Mouse (Mus musculus) cerebellum, adult 8-10 months (tissue): Measurements from ENCODE around the gene Cd38.
A peak's percentile ranks its signal among the peaks of the same experiment; 100 is the strongest.

Experiments used
- DNase-seq: peaks from one replicate; pipeline ENCODE4 v3.0.0; 2022

Gene Cd38

DNA sequence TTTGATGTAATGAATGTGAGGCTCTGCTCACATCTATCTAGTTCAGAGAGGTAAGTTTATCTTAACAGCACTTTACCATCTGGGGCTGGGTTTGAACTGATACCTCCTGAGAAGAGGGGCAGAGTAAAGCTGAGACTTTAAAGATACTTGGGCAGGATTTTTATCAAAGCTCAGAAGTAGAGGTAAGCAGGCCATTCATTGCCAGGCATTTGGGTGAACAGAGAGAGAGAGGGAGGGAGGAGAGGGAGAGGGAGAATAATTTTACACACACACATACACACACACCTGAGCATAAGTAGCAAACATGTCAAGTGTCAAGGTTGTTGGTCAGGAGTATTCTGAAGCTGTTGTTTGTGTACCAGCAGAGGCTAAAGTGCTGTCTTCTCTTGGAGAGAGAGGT is at the start of gene Cd38:
TSS of gene Cd38 (plus strand) at position 301 of the 400 bp plus-strand sequence.
- DNase-seq = no peak

GRCm38 (mm10) chr5:43818695-43819094 is 49.7 kb upstream of the Cd38 start, which contains the start of gene Bst1:
Bst1 (plus strand) TSS chr5:43818885.
- DNase-seq = no peak

DNA sequence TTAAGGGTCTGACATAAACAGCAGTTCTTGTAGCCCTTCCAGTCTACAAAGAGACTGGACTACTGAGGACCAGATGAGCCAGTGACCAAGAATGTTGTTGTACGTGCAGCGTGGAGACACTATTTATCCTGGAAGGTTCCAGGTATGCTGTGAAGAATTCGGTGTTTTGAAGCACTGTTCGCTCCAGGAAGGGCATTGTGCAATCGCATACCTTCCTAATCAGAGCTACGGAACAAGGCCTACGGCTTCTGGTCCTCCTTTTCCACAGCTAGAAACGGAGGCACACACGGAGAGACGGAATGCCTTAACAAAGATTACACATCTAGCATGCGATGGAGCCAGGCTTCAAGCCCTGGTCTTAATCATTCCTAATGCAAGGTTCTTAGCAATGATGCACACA is 47.6 kb upstream of the Cd38 start:
- DNase-seq = no peak

DNA sequence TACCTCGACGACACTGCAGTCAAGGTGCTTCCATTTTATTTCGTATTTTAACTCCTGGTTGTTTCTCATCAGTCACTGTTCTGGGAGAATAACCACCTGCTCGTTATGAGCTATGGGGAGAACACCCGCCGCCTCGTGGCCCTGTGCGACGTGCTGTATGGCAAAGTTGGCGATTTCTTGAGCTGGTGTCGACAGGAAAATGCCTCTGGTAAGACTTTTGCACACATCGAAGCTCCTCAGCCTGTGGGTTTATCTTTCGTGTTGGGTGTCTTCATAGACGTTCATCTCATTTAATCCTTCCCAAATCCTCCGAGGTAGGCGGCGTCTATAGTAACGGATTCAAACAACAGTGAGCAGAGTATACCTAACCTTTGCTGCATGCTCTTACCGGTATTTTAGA is 46.8 kb upstream of the Cd38 start, which contains the start of gene Fbxl5:
TSS of gene Fbxl5 (minus strand) at position 101 of the 400 bp plus-strand sequence.
- DNase-seq = no peak

- DNase-seq = no peak
These were observed 46.2 kb upstream of the Cd38 start for GRCm38 (mm10) chr5:43822199-43822598.

DNA sequence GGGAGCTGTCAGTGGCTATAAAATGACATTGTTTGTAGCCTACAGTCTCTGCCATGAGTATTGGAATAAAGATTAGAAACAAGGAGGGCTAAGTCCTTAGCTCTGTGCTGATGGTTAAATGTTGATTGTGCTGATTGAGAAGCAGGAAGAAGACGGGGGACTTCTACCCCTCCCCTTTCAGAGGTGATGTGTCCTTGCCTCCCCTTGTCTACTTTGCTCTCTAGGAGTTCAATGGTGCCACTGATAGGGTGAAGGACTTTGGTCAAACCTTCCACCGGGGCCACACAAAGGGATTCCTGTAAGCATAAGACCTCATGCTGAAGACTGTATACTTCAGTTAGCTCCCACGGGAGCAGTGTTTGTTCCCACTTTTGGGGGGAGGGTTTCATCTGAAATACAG is 45.5 kb upstream of the Cd38 start:
- DNase-seq = no peak

DNA sequence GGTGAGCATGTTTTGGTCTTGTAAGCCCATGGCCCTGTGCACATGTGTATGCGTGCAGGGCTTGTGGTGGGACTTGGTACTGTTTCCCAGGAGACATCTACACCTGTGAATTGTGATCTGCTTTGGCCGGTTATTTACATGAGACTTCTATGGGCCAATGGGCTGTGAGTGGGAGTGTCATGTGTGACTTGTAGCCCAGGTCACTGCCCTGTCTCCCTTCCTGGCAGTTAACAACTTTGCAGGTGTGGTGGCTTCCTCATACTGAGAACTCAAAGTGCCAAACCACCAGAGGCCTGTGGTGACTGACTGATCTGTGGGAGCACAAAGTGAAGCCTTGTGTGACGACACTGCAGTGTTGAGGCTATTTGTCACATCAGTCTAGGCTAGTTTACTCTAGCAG is 43.8 kb upstream of the Cd38 start:
- DNase-seq = no peak

DNA sequence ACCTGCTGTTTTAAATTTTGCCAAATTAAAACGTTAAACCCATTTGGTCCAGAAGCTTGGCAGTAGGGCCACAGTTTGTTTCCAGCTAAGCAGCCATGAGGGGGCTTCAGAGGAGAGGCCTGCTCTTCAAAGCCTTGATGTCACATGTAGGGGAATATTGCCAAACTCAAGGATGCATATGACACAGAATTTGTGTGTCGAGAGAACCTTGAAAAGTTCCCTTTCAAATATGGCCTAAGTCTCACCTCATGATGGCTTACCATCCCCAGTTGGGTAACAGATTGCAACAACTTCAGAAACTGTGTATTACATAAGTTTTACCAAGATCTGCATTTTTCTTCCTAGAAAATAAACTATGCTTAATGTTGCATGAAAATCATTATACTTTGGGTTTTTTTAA is 41.5 kb upstream of the Cd38 start:
- DNase-seq = no peak

- no peak for DNase-seq
These were observed 41.0 kb upstream of the Cd38 start for GRCm38 (mm10) chr5:43827366-43827765.

- DNase-seq = no peak
These were observed 31.8 kb upstream of the Cd38 start for GRCm38 (mm10) chr5:43836590-43836989.

DNA sequence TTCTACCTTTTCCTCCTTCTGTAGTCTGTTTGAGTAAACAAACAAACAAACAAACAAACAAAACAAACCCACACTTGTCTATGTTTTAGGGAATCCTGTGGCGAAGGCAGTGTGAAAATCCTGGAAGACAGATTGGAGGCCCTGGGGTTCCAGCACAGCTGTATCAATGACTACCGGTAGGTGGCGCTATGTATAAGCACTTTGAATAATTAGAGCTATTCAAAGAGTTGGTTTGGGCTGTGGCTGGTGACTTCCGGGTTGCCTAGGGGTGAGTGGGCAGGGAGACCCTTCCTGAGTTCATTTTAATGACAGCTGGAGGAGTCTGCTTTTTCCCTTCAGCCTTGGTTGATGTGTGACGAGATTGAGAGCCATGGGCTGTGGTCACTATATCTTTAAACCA is 31.0 kb upstream of the Cd38 start:
- DNase-seq = peak; percentile 45

DNA sequence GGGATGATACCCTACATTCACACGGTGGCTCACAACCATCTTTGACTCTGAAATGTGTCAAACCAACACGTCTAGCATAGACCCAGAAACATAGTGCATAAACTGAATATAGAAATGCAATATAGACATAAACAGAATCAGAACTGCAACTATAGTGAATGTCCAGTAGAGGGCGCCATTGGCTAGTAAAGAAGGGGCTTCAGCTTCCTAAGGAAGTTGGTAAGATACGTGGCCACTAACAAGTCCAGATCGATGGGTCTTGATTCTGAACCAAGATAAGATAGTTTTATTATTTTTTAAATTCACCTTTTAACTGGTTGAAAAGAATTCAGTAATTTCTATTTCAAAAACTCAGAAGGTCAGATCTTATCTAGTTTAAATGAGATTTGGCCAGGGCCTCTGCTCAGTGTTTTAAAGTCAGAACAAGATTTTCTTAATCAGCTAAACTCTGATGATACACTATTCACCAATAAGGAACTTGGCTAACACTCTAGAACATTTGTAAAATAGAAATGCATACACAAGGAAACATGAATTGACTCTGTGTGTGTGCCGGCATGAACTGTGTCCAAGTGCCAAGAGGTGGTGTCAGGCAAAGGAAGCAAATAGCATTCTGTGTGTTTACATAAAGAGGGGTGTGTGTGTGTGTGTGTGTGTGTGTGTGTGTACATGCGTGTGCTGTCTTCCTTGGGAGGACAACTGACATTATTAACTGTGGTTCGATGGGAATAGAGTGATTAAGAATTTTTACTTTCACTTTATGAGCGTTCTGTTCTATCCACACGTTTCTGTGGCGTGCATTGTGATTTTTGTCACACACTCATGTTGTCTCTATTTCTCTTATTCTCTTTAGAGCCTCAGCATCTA is 27.0 kb upstream of the Cd38 start:
- peak; percentile 38 for DNase-seq

GRCm38 (mm10) chr5:43842011-43842285 is 26.4 kb upstream of the Cd38 start:
- DNase-seq = no peak

DNA sequence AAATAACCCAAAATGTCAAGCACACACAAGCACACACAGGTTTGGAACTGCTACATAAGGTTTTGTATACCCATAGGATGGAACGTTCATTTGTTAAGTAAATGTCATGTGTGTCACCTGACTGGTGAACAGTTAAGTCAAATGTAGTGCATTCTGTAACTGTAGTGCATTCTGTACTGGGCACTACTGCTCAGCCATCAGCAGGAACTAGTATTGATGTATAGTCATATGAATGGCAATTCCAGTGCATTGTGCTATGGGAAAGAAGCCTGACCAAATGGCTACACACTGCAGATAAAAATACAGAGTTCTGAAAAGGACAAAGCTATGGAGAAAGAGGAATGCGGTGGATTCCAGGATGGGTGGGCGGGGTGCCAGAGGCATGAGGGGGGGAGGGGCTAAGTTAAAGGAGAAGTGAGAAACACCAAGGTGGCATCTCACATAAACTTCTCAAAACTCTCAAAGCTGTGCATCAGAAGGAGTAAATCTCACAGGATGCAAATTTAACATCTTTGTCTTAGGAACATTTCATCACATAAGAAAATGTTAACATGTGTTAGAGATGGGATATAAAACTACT is 25.7 kb upstream of the Cd38 start:
- DNase-seq = no peak

GRCm38 (mm10) chr5:43845083-43845482 is 23.3 kb upstream of the Cd38 start:
- DNase-seq = no peak

DNA sequence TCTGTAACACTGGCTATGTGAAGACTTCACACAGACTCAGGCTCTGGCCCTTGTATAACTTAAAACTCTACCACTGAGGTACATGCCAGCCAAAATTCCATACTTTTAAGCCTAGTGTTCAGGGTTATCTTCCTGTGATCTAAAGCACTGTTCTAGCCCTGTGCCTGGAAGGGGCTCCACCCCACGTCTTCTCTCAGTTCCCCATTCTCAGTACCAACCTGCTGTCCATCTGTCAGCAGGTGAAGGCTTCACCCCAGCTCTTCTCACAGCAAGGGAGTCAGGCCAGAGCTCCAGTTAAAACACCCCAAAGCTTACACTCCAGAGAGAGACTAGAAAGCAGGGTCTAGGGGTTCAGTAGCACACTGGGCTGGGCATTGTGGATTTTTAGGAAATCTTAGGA is 22.7 kb upstream of the Cd38 start:
- DNase-seq = no peak

- no peak for DNase-seq
These were observed 22.1 kb upstream of the Cd38 start for GRCm38 (mm10) chr5:43846227-43846626.

- no peak for DNase-seq
These were observed 20.8 kb upstream of the Cd38 start for GRCm38 (mm10) chr5:43847555-43847954.

DNA sequence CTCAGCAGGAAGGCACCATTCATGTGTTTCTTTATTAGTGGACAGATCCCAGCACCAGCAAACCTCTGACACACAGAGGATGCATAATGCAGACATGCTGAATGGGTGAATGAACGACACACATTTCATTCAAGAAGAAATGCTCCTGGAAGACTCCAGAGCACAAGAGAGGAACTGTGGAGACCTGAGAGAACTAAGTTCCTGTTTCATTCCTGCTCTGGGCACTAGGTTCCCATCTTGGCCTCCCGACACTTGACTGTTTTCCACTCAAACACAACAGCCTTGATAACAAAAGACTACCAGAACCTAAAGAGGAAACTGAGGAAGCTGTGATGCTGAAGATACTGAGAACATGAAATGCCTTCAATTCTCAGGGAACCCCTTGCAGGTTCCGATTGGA is 20.1 kb upstream of the Cd38 start:
- DNase-seq = no peak

DNA sequence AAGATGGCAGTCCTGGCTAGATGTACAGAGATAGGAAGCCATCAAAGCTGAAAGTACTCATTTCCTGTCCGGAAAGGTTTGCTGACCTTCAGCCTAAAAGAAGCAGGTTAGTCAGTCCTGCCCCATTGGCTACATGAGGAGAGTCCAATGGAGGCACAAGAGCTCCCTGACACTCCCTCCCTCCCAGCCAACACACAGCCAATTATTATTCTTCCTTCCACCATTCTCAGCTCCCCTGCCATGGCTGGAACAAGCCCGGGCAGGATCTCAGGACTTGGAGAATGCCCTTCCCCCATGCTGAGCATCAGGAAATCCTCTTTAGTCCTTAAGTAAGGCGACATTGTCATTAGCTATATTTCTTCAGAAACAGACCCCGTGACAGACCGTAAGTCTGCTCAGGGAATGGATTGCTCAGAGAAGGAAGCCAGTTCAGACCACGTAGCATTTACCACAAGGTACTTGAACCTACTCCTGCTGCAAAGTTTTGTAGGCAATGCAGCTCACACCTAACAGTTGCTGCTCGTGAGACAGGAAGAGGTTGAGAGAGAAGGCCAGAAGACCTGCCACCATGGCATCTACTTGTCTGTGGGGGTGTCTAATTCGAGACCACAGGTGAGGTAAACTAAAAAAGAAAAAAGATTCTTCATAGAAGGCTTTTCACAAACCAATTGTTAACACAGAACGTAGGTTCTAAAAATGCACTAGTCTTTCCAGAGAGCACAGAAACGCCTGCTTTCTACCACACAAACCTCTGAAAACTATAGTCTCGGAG is 15.1 kb upstream of the Cd38 start:
- DNase-seq = no peak

DNA sequence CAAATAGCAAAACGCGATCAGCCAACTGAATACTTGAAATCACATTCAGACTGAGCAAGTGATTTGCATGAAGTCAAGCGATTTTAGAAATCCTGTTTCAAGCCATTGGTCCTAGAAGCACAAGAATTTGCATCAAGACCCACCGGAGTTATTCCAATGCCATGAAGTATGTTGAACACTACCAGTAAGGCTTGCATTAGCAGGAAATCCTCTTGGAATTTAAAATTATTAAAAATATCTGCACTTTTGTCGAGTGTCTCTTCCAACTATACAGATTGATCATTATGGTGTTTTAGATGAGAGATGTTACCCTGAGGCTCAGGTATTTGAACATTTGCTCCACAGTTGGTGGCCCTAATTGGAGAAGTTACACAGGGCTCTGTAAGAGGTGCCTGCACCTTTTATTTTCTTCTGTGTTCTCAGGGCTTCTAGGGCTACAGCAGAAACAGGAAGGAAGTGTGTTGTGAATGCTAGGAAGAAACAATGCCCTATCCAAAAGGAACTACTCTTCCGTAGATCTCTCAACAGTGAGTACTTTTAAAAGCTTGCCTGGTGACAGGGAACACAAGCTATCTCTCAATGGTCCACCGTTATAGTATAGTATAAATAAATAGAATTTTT is 14.4 kb upstream of the Cd38 start:
- DNase-seq = no peak

- no peak for DNase-seq
These were observed 12.6 kb upstream of the Cd38 start for GRCm38 (mm10) chr5:43855769-43856168.

DNA sequence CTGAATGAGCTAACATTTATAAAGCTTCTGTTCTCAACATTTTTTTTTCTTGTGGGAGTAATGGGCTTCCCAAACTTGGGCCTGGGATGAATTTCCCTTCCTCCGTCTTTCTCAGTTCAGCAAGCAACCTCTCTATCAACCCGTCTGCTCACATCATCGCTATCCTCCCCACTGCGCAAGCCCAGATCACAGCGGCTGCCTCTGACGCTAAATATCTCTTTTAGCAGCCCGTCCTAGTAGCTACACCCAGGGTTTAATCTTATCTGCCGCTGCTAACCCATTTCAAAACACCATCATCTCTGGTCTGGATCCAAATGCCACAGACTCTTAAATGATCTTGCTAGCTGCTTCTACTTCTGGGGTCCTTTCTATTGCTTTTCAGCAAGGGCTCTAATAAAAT is 8.7 kb upstream of the Cd38 start:
- no peak for DNase-seq

- DNase-seq = no peak
These were observed 8.3 kb upstream of the Cd38 start for GRCm38 (mm10) chr5:43860096-43860495.
